Mouse (Mus musculus) hindbrain, embryonic 11.5 days (tissue): ENCODE data around the gene Ube2r2. TPM values are rescaled to one million over a fixed set of nuclear protein-coding genes. Genes with fewer than 3 reads are reported as not detected.

Experiments used
- ATAC-seq: fragments of 200-750 bp; cut with Nextera tagmentation; 2 replicates; pipeline ENCODE4 v1.8.0; 2017; ENCODE audit warnings: mild to moderate bottlenecking, moderate TSS enrichment, moderate library complexity; ENCODE audit not compliant: low FRiP score
- DNase-seq: peaks from one replicate; pipeline ENCODE4 v3.0.0-alpha.2; 2015; ENCODE audit warnings: low spot score
- H3K27ac ChIP-seq: fragments of 300-500 bp; sonication (generic); 2 replicates; pipeline ENCODE4 v1.5.1; 2014; ENCODE audit warnings: mild to moderate bottlenecking, low read depth, low read length
- H3K27me3 ChIP-seq: fragments of 300-500 bp; sonication (generic); 2 replicates; pipeline ENCODE4 v1.6.1; 2014; ENCODE audit warnings: mild to moderate bottlenecking, low read length, moderate library complexity, mixed read lengths; ENCODE audit not compliant: control insufficient read depth, insufficient read depth
- H3K36me3 ChIP-seq: fragments of 300-500 bp; sonication (generic); 2 replicates; pipeline ENCODE4 v1.6.1; 2014; ENCODE audit warnings: mild to moderate bottlenecking, low read length, moderate library complexity, mixed read lengths; ENCODE audit not compliant: control insufficient read depth, insufficient read depth
- H3K4me1 ChIP-seq: fragments of 300-500 bp; sonication (generic); replicated peaks from 2 replicates; pipeline ENCODE4 v1.6.1; 2014; ENCODE audit warnings: low read length, mixed read lengths; ENCODE audit not compliant: control insufficient read depth, insufficient read depth
- H3K4me2 ChIP-seq: fragments of 300-500 bp; sonication (generic); replicated peaks from 2 replicates; pipeline ENCODE4 v1.6.1; 2014; ENCODE audit warnings: mild to moderate bottlenecking, low read depth, low read length
- H3K4me3 ChIP-seq: fragments of 300-500 bp; sonication (generic); 2 replicates; pipeline ENCODE4 v1.5.1; 2014; ENCODE audit warnings: low read depth, low read length
- H3K9ac ChIP-seq: fragments of 300-500 bp; sonication (generic); 2 replicates; pipeline ENCODE4 v1.6.1; 2014; ENCODE audit warnings: low read depth, low read length
- H3K9me3 ChIP-seq: fragments of 300-500 bp; sonication (generic); 2 replicates; pipeline ENCODE4 v1.6.1; 2016; ENCODE audit warnings: low read length; ENCODE audit not compliant: control insufficient read depth
- WGBS: fragments of 180-500 bp; shearing (Covaris S2); extraction: QIAGEN DNeasy Blood & Tissue Kit; methylation state at CpG from one replicate; pipeline ENCODE4 v1.1.7; 2014; 5-methylcytosine and 5-hydroxymethylcytosine counted together
- polyA plus RNA-seq: library from polyadenylated mRNA; unstranded; fragments of >200 nt; fragmentation: Nextera tagmentation; extraction: Ambion mirVana; gene quantifications from 2 replicates; pipeline ENCODE4 v1.2.1, GENCODE M21; 2014

The Ube2r2 gene
- polyA plus RNA-seq, 1 experiment from 2014 or later = 107 TPM

GRCm38 (mm10) chr4:41108717-41109425 is 26.7 kb upstream of the Ube2r2 start:
- no peak overlapping the region for H3K4me2 ChIP-seq
- H3K9me3 ChIP-seq = no peaks in the 10 kb centered on the region
- no peak overlapping the region for H3K9ac ChIP-seq
- no peaks in the 10 kb centered on the region for H3K36me3 ChIP-seq
- no peak overlapping the region for H3K27ac ChIP-seq
- H3K4me1 ChIP-seq = no peaks in the 10 kb centered on the region
- DNase-seq (no peak), ATAC-seq (no peak)
- no peaks in the 10 kb centered on the region for H3K27me3 ChIP-seq
- 85% methylated on average over 10 of the region's 10 CpGs for WGBS
- no peak overlapping the region for H3K4me3 ChIP-seq

- 85% methylated on average over 9 of the region's 9 CpGs for WGBS
- H3K4me2 ChIP-seq = no peak overlapping the region
- no peaks in the 10 kb centered on the region for H3K27me3 ChIP-seq
- H3K27ac ChIP-seq = no peak overlapping the region
- no peaks in the 10 kb centered on the region for H3K4me1 ChIP-seq
- H3K9me3 ChIP-seq = no peaks in the 10 kb centered on the region
- no peak for DNase-seq
- 0 out of 2 replicates have a peak, but pooled peaks cover 13% of the 10 kb centered on the region for H3K36me3 ChIP-seq
- no peak overlapping the region for H3K9ac ChIP-seq
- H3K4me3 ChIP-seq = no peak overlapping the region
- no peak for ATAC-seq
These were observed 21.0 kb upstream of the Ube2r2 start for GRCm38 (mm10) chr4:41114358-41115070.

GRCm38 (mm10) chr4:41115074-41115473 is 20.5 kb upstream of the Ube2r2 start:
- 86% methylated on average over 6 of the region's 6 CpGs for WGBS
- Histone ChIP-seq H3K27me3 (no peaks in the 10 kb centered on the region), H3K4me3 (no peak overlapping the region), H3K4me2 (no peak overlapping the region), H3K9ac (no peak overlapping the region), H3K9me3 (no peaks in the 10 kb centered on the region), H3K36me3 (peaks cover 16% of the 10 kb centered on the region; the same call in 1 of the 2 replicates), H3K4me1 (no peaks in the 10 kb centered on the region), H3K27ac (no peak overlapping the region)
- DNase-seq = no peak
- no peak for ATAC-seq

GRCm38 (mm10) chr4:41115793-41116192 is 19.8 kb upstream of the Ube2r2 start:
- Histone ChIP-seq H3K27ac (no peak overlapping the region), H3K4me2 (no peak overlapping the region), H3K9ac (no peak overlapping the region), H3K4me3 (no peak overlapping the region), H3K27me3 (no peaks in the 10 kb centered on the region), H3K36me3 (peaks cover 16% of the 10 kb centered on the region; the same call in 1 of the 2 replicates), H3K4me1 (no peaks in the 10 kb centered on the region), H3K9me3 (no peaks in the 10 kb centered on the region)
- ATAC-seq (no peak), DNase-seq (no peak)
- 97% methylated on average over 15 of the region's 15 CpGs for WGBS

GRCm38 (mm10) chr4:41116817-41117216 is 18.7 kb upstream of the Ube2r2 start:
- Histone ChIP-seq H3K27me3 (no peaks in the 10 kb centered on the region), H3K27ac (no peak overlapping the region), H3K4me3 (no peak overlapping the region), H3K36me3 (peaks cover 16% of the 10 kb centered on the region; the same call in 1 of the 2 replicates), H3K4me1 (no peaks in the 10 kb centered on the region), H3K9me3 (no peaks in the 10 kb centered on the region), H3K4me2 (no peak overlapping the region), H3K9ac (no peak overlapping the region)
- WGBS = 79% methylated on average over 3 of the region's 3 CpGs
- no peak for DNase-seq
- ATAC-seq = no peak

- Histone ChIP-seq H3K27ac (no peak overlapping the region), H3K4me1 (no peaks in the 10 kb centered on the region), H3K4me3 (no peak overlapping the region), H3K9me3 (no peaks in the 10 kb centered on the region), H3K36me3 (peaks cover 16% of the 10 kb centered on the region; the same call in 1 of the 2 replicates), H3K27me3 (no peaks in the 10 kb centered on the region), H3K4me2 (no peak overlapping the region), H3K9ac (no peak overlapping the region)
- 78% methylated on average over 11 of the region's 11 CpGs for WGBS
- DNase-seq (peak; percentile 77), ATAC-seq (peak; percentile 25; the same call in 1 of the 2 replicates)
These were observed 16.7 kb upstream of the Ube2r2 start for GRCm38 (mm10) chr4:41118706-41119292.

GRCm38 (mm10) chr4:41124180-41124951 is 11.2 kb upstream of the Ube2r2 start, which contains the start of gene Nol6:
Gene Nol6 (minus strand): TSS chr4:41124455.
- peak within 1 kb of the TSS; percentile 61 for H3K4me3 ChIP-seq
- H3K4me2 ChIP-seq = peak within 1 kb of the TSS; percentile 70
- H3K9me3 ChIP-seq = no peaks in the 10 kb centered on the region
- DNase-seq (peak; percentile 98), ATAC-seq (peak; percentile 100)
- H3K9ac ChIP-seq = peak within 1 kb of the TSS; percentile 57
- H3K27me3 ChIP-seq = no peaks in the 10 kb centered on the region
- H3K4me1 ChIP-seq = no peaks in the 10 kb centered on the region
- WGBS = 3% methylated on average over 29 of the region's 29 CpGs
- no peak within 1 kb of the TSS for H3K27ac ChIP-seq
- H3K36me3 ChIP-seq = peaks cover 3% of the 10 kb centered on the region; the same call in 1 of the 2 replicates

- Histone ChIP-seq H3K27ac (no peak overlapping the region), H3K36me3 (no peaks in the 10 kb centered on the region), H3K9ac (no peak overlapping the region), H3K9me3 (no peaks in the 10 kb centered on the region), H3K27me3 (no peaks in the 10 kb centered on the region), H3K4me1 (no peaks in the 10 kb centered on the region), H3K4me2 (no peak overlapping the region), H3K4me3 (no peak overlapping the region)
- DNase-seq = peak; percentile 66
- ATAC-seq = peak; percentile 43; the same call in 1 of the 2 replicates
- WGBS = 7% methylated on average over 2 of the region's 2 CpGs
These were observed 6.1 kb upstream of the Ube2r2 start for GRCm38 (mm10) chr4:41129406-41129805.
